Mouse (Mus musculus) MEL (cell line): Measurements from ENCODE around the gene Gm364. TPM values are rescaled to one million over a fixed set of nuclear protein-coding genes. Genes with fewer than 3 reads are reported as not detected.

Experiments
- DNase-seq: peaks from one replicate; pipeline ENCODE4 v3.0.0; 2011; ENCODE audit warnings: low read depth, low spot score
- H3K27ac ChIP-seq: 2 replicates; pipeline ENCODE4 v1.5.1; 2012; ENCODE audit warnings: low read depth, mild to moderate bottlenecking, control low read depth, low read length, moderate library complexity; ENCODE audit not compliant: control insufficient read depth
- H3K27me3 ChIP-seq, 2 experiments: fragments of 150-350 bp in 1 of 2; sonication (generic) in 1 of 2; 2 replicates each; pipeline ENCODE4 v1.6.1; 2012; ENCODE audit warnings: low read length in 2 of 2, mild to moderate bottlenecking in 2 of 2, improper control_type of control experiment in 1 of 2, moderate library complexity in 1 of 2; ENCODE audit not compliant: insufficient read depth in 2 of 2, control insufficient read depth in 1 of 2
- H3K36me3 ChIP-seq, 2 experiments: 2 replicates each; pipeline ENCODE4 v1.6.1; 2012 to 2014; ENCODE audit warnings: low read length in 2 of 2, improper control_type of control experiment in 1 of 2, inconsistent platforms in 1 of 2, mild to moderate bottlenecking in 1 of 2; ENCODE audit not compliant: insufficient read depth in 2 of 2, control insufficient read depth in 1 of 2
- H3K4me1 ChIP-seq, 2 experiments: fragments of 150-350 bp in 1 of 2; sonication (generic) in 1 of 2; 2 replicates each; pipeline ENCODE4 v1.6.1; 2012; ENCODE audit warnings: low read length in 2 of 2, improper control_type of control experiment in 1 of 2, mild to moderate bottlenecking in 1 of 2; ENCODE audit not compliant: insufficient read depth in 2 of 2, control insufficient read depth in 1 of 2
- H3K4me3 ChIP-seq, 2 experiments: fragments of 150-350 bp in 1 of 2; sonication (generic) in 1 of 2; 2 replicates each; pipeline ENCODE4 v1.5.1; 2012; ENCODE audit warnings: low read depth in 2 of 2, low read length in 2 of 2, mild to moderate bottlenecking in 2 of 2, moderate library complexity in 2 of 2, control low read depth in 1 of 2, improper control_type of control experiment in 1 of 2; ENCODE audit not compliant: control insufficient read depth in 1 of 2, insufficient read depth in 1 of 2
- H3K79me2 ChIP-seq: 2 replicates; pipeline ENCODE4 v1.6.1; 2012; ENCODE audit warnings: mild to moderate bottlenecking, low read length, moderate library complexity; ENCODE audit not compliant: control insufficient read depth, poor library complexity, insufficient read depth
- H3K9ac ChIP-seq: 2 replicates; pipeline ENCODE4 v1.6.1; 2012; ENCODE audit warnings: low read depth, mild to moderate bottlenecking, control low read depth, low read length, moderate library complexity; ENCODE audit not compliant: control insufficient read depth, poor library complexity, severe bottlenecking
- H3K9me3 ChIP-seq: fragments of 150-350 bp; sonication (generic); replicated peaks from 2 replicates; pipeline ENCODE4 v1.6.1; 2012; ENCODE audit warnings: mild to moderate bottlenecking, low read length, improper control_type of control experiment, moderate library complexity; ENCODE audit not compliant: insufficient read depth
- BHLHE40 ChIP-seq: IDR thresholded peaks from 2 replicates; pipeline ENCODE4 v1.6.1; 2012; ENCODE audit warnings: low read depth, mild to moderate bottlenecking, inconsistent platforms, low read length, improper control_type of control experiment, borderline replicate concordance
- CHD2 ChIP-seq: IDR thresholded peaks from 2 replicates; pipeline ENCODE4 v1.6.1; 2011; ENCODE audit warnings: low read length, improper control_type of control experiment
- CTCF ChIP-seq, 3 experiments: IDR thresholded peaks in 2 of 3; conservative IDR thresholded peaks in 1 of 3; 2 replicates each; pipeline ENCODE4 v1.5.1; 2011 to 2012; ENCODE audit warnings: low read length in 3 of 3, low read depth in 2 of 3, mild to moderate bottlenecking in 2 of 3, improper control_type of control experiment in 1 of 3, inconsistent platforms in 1 of 3, mixed read lengths in 1 of 3, moderate library complexity in 1 of 3; ENCODE audit not compliant: control insufficient read depth in 1 of 3, insufficient read depth in 1 of 3, poor library complexity in 1 of 3, severe bottlenecking in 1 of 3
- E2F4 ChIP-seq: IDR thresholded peaks from 2 replicates; pipeline ENCODE4 v1.6.1; 2011; ENCODE audit warnings: low read depth, low read length, improper control_type of control experiment, borderline replicate concordance
- EP300 ChIP-seq, 2 experiments: IDR thresholded peaks; 2 replicates each; pipeline ENCODE4 v1.6.1; 2011; ENCODE audit warnings: improper control_type of control experiment in 2 of 2, low read length in 2 of 2, low read depth in 1 of 2, mild to moderate bottlenecking in 1 of 2
- HCFC1 ChIP-seq: IDR thresholded peaks from 2 replicates; pipeline ENCODE4 v1.6.1; 2012; ENCODE audit warnings: low read depth, mild to moderate bottlenecking, inconsistent platforms, low read length, improper control_type of control experiment, moderate library complexity
- KAT2A ChIP-seq: conservative IDR thresholded peaks from 2 replicates; pipeline ENCODE4 v1.6.1; 2012; ENCODE audit warnings: low read depth, low read length, improper control_type of control experiment, inconsistent platforms
- MAX ChIP-seq: IDR thresholded peaks from 2 replicates; pipeline ENCODE4 v1.6.1; 2011; ENCODE audit warnings: low read length, improper control_type of control experiment
- MAZ ChIP-seq: IDR thresholded peaks from 2 replicates; pipeline ENCODE4 v1.6.1; 2012; ENCODE audit warnings: low read depth, mild to moderate bottlenecking, inconsistent platforms, low read length, improper control_type of control experiment
- MXI1 ChIP-seq: IDR thresholded peaks from 2 replicates; pipeline ENCODE4 v1.6.1; 2011; ENCODE audit warnings: mild to moderate bottlenecking, low read depth, low read length, improper control_type of control experiment
- MYB ChIP-seq: IDR thresholded peaks from 2 replicates; pipeline ENCODE4 v1.6.1; 2011; ENCODE audit warnings: mild to moderate bottlenecking, low read depth, low read length, improper control_type of control experiment
- MYC ChIP-seq: IDR thresholded peaks from 2 replicates; pipeline ENCODE4 v1.6.1; 2011; ENCODE audit warnings: low read depth, mild to moderate bottlenecking, low read length, improper control_type of control experiment, moderate library complexity
- NELFE ChIP-seq: IDR thresholded peaks from 2 replicates; pipeline ENCODE4 v1.6.1; 2011; ENCODE audit warnings: low read depth, low read length, improper control_type of control experiment
- NRF1 ChIP-seq: IDR thresholded peaks from 2 replicates; pipeline ENCODE4 v1.6.1; 2014; ENCODE audit warnings: low read depth, mild to moderate bottlenecking, inconsistent platforms, low read length, improper control_type of control experiment, moderate library complexity; ENCODE audit not compliant: poor library complexity, insufficient read depth, severe bottlenecking
- POLR2A ChIP-seq, 2 experiments: IDR thresholded peaks; 2 replicates each; pipeline ENCODE4 v1.6.1; 2011 to 2012; ENCODE audit warnings: low read length in 2 of 2, mild to moderate bottlenecking in 2 of 2, control low read depth in 1 of 2, improper control_type of control experiment in 1 of 2, low read depth in 1 of 2, moderate library complexity in 1 of 2; ENCODE audit not compliant: control insufficient read depth in 1 of 2, insufficient read depth in 1 of 2, poor library complexity in 1 of 2
- POLR2AphosphoS2 ChIP-seq: IDR thresholded peaks from 2 replicates; pipeline ENCODE4 v1.6.1; 2011; ENCODE audit warnings: low read length, improper control_type of control experiment
- POLR2AphosphoS5 ChIP-seq: IDR thresholded peaks from 2 replicates; pipeline ENCODE4 v1.6.1; 2012; ENCODE audit warnings: low read depth, borderline replicate concordance, mild to moderate bottlenecking, inconsistent platforms, low read length, moderate library complexity, mixed read lengths
- RCOR1 ChIP-seq: IDR thresholded peaks from 2 replicates; pipeline ENCODE4 v1.6.1; 2012; ENCODE audit warnings: low read depth, mild to moderate bottlenecking, inconsistent platforms, low read length, improper control_type of control experiment
- SIN3A ChIP-seq: IDR thresholded peaks from 2 replicates; pipeline ENCODE4 v1.6.1; 2012; ENCODE audit warnings: low read length, improper control_type of control experiment, inconsistent platforms
- TBP ChIP-seq: IDR thresholded peaks from 2 replicates; pipeline ENCODE4 v1.8.0; 2011; ENCODE audit warnings: low read depth, low read length, improper control_type of control experiment
- TCF12 ChIP-seq: IDR thresholded peaks from 2 replicates; pipeline ENCODE4 v1.6.1; 2014; ENCODE audit warnings: low read depth, mild to moderate bottlenecking, inconsistent platforms, low read length, improper control_type of control experiment, moderate library complexity
- UBTF ChIP-seq: IDR thresholded peaks from 2 replicates; pipeline ENCODE4 v1.6.1; 2012; ENCODE audit warnings: low read depth, mild to moderate bottlenecking, inconsistent platforms, low read length, improper control_type of control experiment, moderate library complexity, borderline replicate concordance; ENCODE audit not compliant: insufficient read depth
- USF2 ChIP-seq, 2 experiments: IDR thresholded peaks; 2 replicates each; pipeline ENCODE4 v1.6.1; 2011 to 2012; ENCODE audit warnings: improper control_type of control experiment in 2 of 2, low read length in 2 of 2, borderline replicate concordance in 1 of 2, inconsistent platforms in 1 of 2, low read depth in 1 of 2, mild to moderate bottlenecking in 1 of 2; ENCODE audit not compliant: insufficient read depth in 1 of 2
- ZC3H11A ChIP-seq: IDR thresholded peaks from 2 replicates; pipeline ENCODE4 v1.6.1; 2012; ENCODE audit warnings: low read depth, mild to moderate bottlenecking, inconsistent platforms, low read length, improper control_type of control experiment
- ZKSCAN1 ChIP-seq: IDR thresholded peaks from 2 replicates; pipeline ENCODE4 v1.6.1; 2012; ENCODE audit warnings: low read depth, mild to moderate bottlenecking, inconsistent platforms, low read length, improper control_type of control experiment, moderate library complexity
- ZMIZ1 ChIP-seq: IDR thresholded peaks from 2 replicates; pipeline ENCODE4 v1.6.1; 2012; ENCODE audit warnings: low read depth, mild to moderate bottlenecking, inconsistent platforms, low read length, improper control_type of control experiment, moderate library complexity
- ZNF384 ChIP-seq: IDR thresholded peaks from 2 replicates; pipeline ENCODE4 v1.6.1; 2012; ENCODE audit warnings: low read depth, mild to moderate bottlenecking, inconsistent platforms, low read length, improper control_type of control experiment
- polyA plus RNA-seq, 2 experiments: library from polyadenylated mRNA; stranded (reverse) in 1 of 2; unstranded in 1 of 2; fragments of >175 nt in 1 of 2; fragments of >200 nt in 1 of 2; gene quantifications; 2 replicates each; pipeline versions ENCODE4 v1.2.1 to v1.2.4; 2012; ENCODE audit warnings: low replicate concordance in 2 of 2, low read depth in 1 of 2; ENCODE audit not compliant: insufficient read length in 2 of 2, insufficient read depth in 1 of 2, missing spikeins in 1 of 2
- total RNA-seq: library from RNA; depleted of rRNA; stranded (reverse); fragments of 300-350 nt; gene quantifications from 2 replicates; pipeline ENCODE4 v1.2.3, GENCODE M21; 2012

Gm364 gene
- total and polyA plus RNA-seq, 3 experiments: not detected

- no peaks in the 10 kb centered on the region for H3K9me3 ChIP-seq
- peaks cover 17% of the 10 kb centered on the region for H3K79me2 ChIP-seq
- H3K27me3 ChIP-seq: no peaks in the 10 kb centered on the region
- peak within 1 kb of the TSS; percentile 89 for H3K9ac ChIP-seq
- peaks cover 9 to 16% of the 10 kb centered on the region in 2 experiments for H3K36me3 ChIP-seq
- H3K4me1 ChIP-seq: no peaks in the 10 kb centered on the region
- peak; percentile 92 for DNase-seq
- peak within 1 kb of the TSS; percentile 85 to 90 for H3K4me3 ChIP-seq
- H3K27ac ChIP-seq: peak within 1 kb of the TSS; percentile 99
- TF ChIP-seq POLR2A (IDR thresholded peaks at IDR 0.05; ENCODE audit: control insufficient read depth in 1 of 2, insufficient read depth in 1 of 2, low read depth in 1 of 2, low read length in 2 of 2, poor library complexity in 1 of 2): peak; percentile 20 to 93; a peak in 2 of 4 replicates
- TF ChIP-seq ZKSCAN1: no peak
- no peak for TF ChIP-seq ZC3H11A
- no peak for TF ChIP-seq POLR2AphosphoS5
- peak; percentile 80; the same call in 1 of the 2 replicates for TF ChIP-seq ZMIZ1
- TF ChIP-seq POLR2AphosphoS2: peak; percentile 82; the same call in 1 of the 2 replicates
- TF ChIP-seq SIN3A: peak; percentile 18
- 0 out of 2 replicates have a peak, but pooled peaks have one; percentile 19 for TF ChIP-seq BHLHE40
- peak; percentile 47; the same call in 1 of the 2 replicates for TF ChIP-seq NRF1
- peak; percentile 95 for TF ChIP-seq TBP
- peak; percentile 38; the same call in 1 of the 2 replicates for TF ChIP-seq KAT2A
- TF ChIP-seq MXI1: peak; percentile 20
- peak; percentile 52 for TF ChIP-seq MAX
- TF ChIP-seq NELFE: peak; percentile 89
- no peak for TF ChIP-seq MAZ
- no peak for TF ChIP-seq RCOR1
- TF ChIP-seq USF2 (IDR thresholded peaks at IDR 0.05; ENCODE audit: borderline replicate concordance in 1 of 2, insufficient read depth in 1 of 2, low read depth in 1 of 2, low read length in 2 of 2): no peak
- TF ChIP-seq E2F4: no peak
- peak in 1 of 2 experiments; percentile 41; a peak in 1 of 4 replicates for TF ChIP-seq EP300 (IDR thresholded peaks at IDR 0.05; ENCODE audit: low read depth in 1 of 2, low read length in 2 of 2)
- TF ChIP-seq CHD2: peak; percentile 57
- no peak for TF ChIP-seq UBTF
- peak; percentile 53; the same call in 1 of the 2 replicates for TF ChIP-seq MYC
- TF ChIP-seq HCFC1: peak; percentile 68
- TF ChIP-seq ZNF384: no peak
- TF ChIP-seq CTCF (IDR thresholded peaks at IDR 0.05 in 2 of 3, conservative IDR thresholded peaks at IDR 0.05 in 1 of 3; ENCODE audit: control insufficient read depth in 1 of 3, insufficient read depth in 1 of 3, low read depth in 2 of 3, low read length in 3 of 3, poor library complexity in 1 of 3, severe bottlenecking in 1 of 3): no peak
- peak; percentile 76 for TF ChIP-seq MYB
- TF ChIP-seq TCF12: no peak
Observed at GRCm38 (mm10) chrX:57392367-57393246, 16.3 kb upstream of the Gm364 start, which contains the start of gene Rbmx. Gene Rbmx, minus strand, starts transcription at chrX:57393036.
